Comparison of ENCODE assay signal across 28 mouse cellular contexts in the genomic region with DNA sequence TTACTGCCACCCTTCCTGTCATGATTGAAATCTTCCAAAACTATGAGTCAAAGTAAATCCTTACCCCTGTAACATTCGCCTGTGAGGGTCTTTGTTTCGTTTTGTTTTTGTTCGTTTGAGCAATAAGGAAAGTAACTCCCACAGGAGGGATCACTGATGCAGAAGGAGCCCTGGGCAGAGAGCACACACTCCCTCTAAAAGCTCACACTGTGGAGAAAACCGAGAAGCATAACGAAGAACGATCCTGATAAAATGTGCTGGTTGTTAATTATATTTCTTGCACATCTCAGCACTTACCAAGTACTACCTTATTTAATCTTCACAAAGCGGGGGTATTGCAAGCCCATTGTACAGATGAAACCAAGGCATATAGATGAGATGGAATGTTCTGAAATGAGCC.
"Had no signal": no experiment of that assay in that cellular context is flagged by ENCODE, and none has a peak within 500 bp of the region (broad histone marks: within the 10 kb centered on the region; RNA-seq: fewer than 3 reads in every experiment).

No protein-coding gene starts in this region.

- H3K9me3 ChIP-seq: embryonic facial prominence, embryonic 10.5 days; embryonic facial prominence, embryonic 12.5 days; embryonic facial prominence, embryonic 13.5 days; embryonic facial prominence, embryonic 15.5 days; forebrain, embryonic 10.5 days; forebrain, embryonic 12.5 days; forebrain, embryonic 13.5 days; forebrain, embryonic 15.5 days had no signal

- H3K36me3 ChIP-seq: embryonic facial prominence, embryonic 10.5 days; embryonic facial prominence, embryonic 12.5 days; embryonic facial prominence, embryonic 13.5 days; embryonic facial prominence, embryonic 15.5 days; forebrain, embryonic 10.5 days; forebrain, embryonic 12.5 days; forebrain, embryonic 15.5 days had no signal

- ATAC-seq: forebrain, embryonic 13.5 days; forebrain, embryonic 14.5 days; forebrain, embryonic 15.5 days; forebrain, embryonic 16.5 days; forebrain, postnatal 0 days had no signal

- DNase-seq: cerebellum, adult 18-20 months; cerebellum, adult 2 months; cerebellum, adult 8-10 months; cerebellum, adult 9-10 months; cerebellum, adult 9-11 months; cerebellum, postnatal 10 days; cerebellum, postnatal 14 days; cerebellum, postnatal 25 days; cerebellum, postnatal 36 days; embryo, embryonic 11 days; forebrain, postnatal 0 days; gastrocnemius, adult 2 months; gastrocnemius, postnatal 10 days; gastrocnemius, postnatal 14 days; gastrocnemius, postnatal 25 days; gastrocnemius, postnatal 36 days; heart, adult 11 months had no signal

- H3K4me1 ChIP-seq: embryonic facial prominence, embryonic 10.5 days; embryonic facial prominence, embryonic 12.5 days; embryonic facial prominence, embryonic 13.5 days; embryonic facial prominence, embryonic 15.5 days; forebrain, embryonic 10.5 days; forebrain, embryonic 12.5 days; forebrain, embryonic 13.5 days; forebrain, embryonic 15.5 days had no signal

- H3K27ac ChIP-seq: embryonic facial prominence, embryonic 10.5 days; embryonic facial prominence, embryonic 12.5 days; embryonic facial prominence, embryonic 13.5 days; embryonic facial prominence, embryonic 15.5 days; forebrain, embryonic 10.5 days; forebrain, embryonic 12.5 days; forebrain, embryonic 13.5 days; forebrain, embryonic 15.5 days; gastrocnemius, adult 2 months had no signal

- H3K4me3 ChIP-seq: embryonic facial prominence, embryonic 10.5 days; embryonic facial prominence, embryonic 12.5 days; embryonic facial prominence, embryonic 13.5 days; embryonic facial prominence, embryonic 15.5 days; erythroblast, embryonic 14.5 days; forebrain, embryonic 10.5 days; forebrain, embryonic 12.5 days; forebrain, embryonic 13.5 days; forebrain, embryonic 15.5 days; gastrocnemius, adult 2 months had no signal

- H3K27me3 ChIP-seq: embryonic facial prominence, embryonic 12.5 days; embryonic facial prominence, embryonic 13.5 days; embryonic facial prominence, embryonic 15.5 days; forebrain, embryonic 12.5 days; forebrain, embryonic 13.5 days; forebrain, embryonic 15.5 days had no signal

- H3K4me2 ChIP-seq: embryonic facial prominence, embryonic 12.5 days; embryonic facial prominence, embryonic 13.5 days; embryonic facial prominence, embryonic 15.5 days; forebrain, embryonic 12.5 days; forebrain, embryonic 13.5 days; forebrain, embryonic 15.5 days had no signal

- H3K9ac ChIP-seq: embryonic facial prominence, embryonic 12.5 days; embryonic facial prominence, embryonic 13.5 days; embryonic facial prominence, embryonic 15.5 days; forebrain, embryonic 12.5 days; forebrain, embryonic 13.5 days; forebrain, embryonic 15.5 days; forebrain, postnatal 0 days had no signal
